Mouse (Mus musculus) stomach, embryonic 15.5 days (tissue): ENCODE data around the gene Nfia. TPM values are rescaled to one million over a fixed set of nuclear protein-coding genes. Genes with fewer than 3 reads are reported as not detected.

ENCODE experiments used
- ATAC-seq: fragments of 200-750 bp; cut with Nextera tagmentation; 2 replicates; pipeline ENCODE4 v1.8.0; 2017; ENCODE audit warnings: low read depth, moderate number of reproducible peaks, moderate TSS enrichment; ENCODE audit not compliant: insufficient read depth, low FRiP score
- H3K27ac ChIP-seq: fragments of 300-500 bp; sonication (generic); 2 replicates; pipeline ENCODE4 v1.5.1; 2015; ENCODE audit warnings: mild to moderate bottlenecking, inconsistent platforms
- H3K27me3 ChIP-seq: fragments of 300-500 bp; sonication (generic); replicated peaks from 2 replicates; pipeline ENCODE4 v1.6.1; 2015; ENCODE audit warnings: inconsistent platforms
- H3K36me3 ChIP-seq: fragments of 300-500 bp; sonication (generic); 2 replicates; pipeline ENCODE4 v1.6.1; 2015; ENCODE audit warnings: inconsistent platforms
- H3K4me1 ChIP-seq: fragments of 300-500 bp; sonication (generic); 2 replicates; pipeline ENCODE4 v1.6.1; 2015; ENCODE audit warnings: inconsistent platforms
- H3K4me2 ChIP-seq: fragments of 300-500 bp; sonication (generic); 2 replicates; pipeline ENCODE4 v1.6.1; 2015; ENCODE audit warnings: mild to moderate bottlenecking, inconsistent platforms
- H3K4me3 ChIP-seq: fragments of 300-500 bp; sonication (generic); replicated peaks from 2 replicates; pipeline ENCODE4 v1.5.1; 2015; ENCODE audit warnings: inconsistent platforms
- H3K9ac ChIP-seq: fragments of 300-500 bp; sonication (generic); 2 replicates; pipeline ENCODE4 v1.6.1; 2015; ENCODE audit warnings: inconsistent platforms
- H3K9me3 ChIP-seq: fragments of 300-500 bp; sonication (generic); 2 replicates; pipeline ENCODE4 v1.6.1; 2016; ENCODE audit warnings: inconsistent platforms
- WGBS: fragments of 180-500 bp; shearing (Covaris S2); methylation state at CpG from one replicate; pipeline ENCODE4 v1.1.7; 2015; 5-methylcytosine and 5-hydroxymethylcytosine counted together
- polyA plus RNA-seq: library from polyadenylated mRNA; unstranded; fragments of >200 nt; fragmentation: Nextera tagmentation; extraction: Ambion mirVana; gene quantifications from 2 replicates; pipeline ENCODE4 v1.2.1, GENCODE M21; 2015

Gene Nfia
- polyA plus RNA-seq, result 45.5 and 50.8 TPM in 2 replicates

DNA sequence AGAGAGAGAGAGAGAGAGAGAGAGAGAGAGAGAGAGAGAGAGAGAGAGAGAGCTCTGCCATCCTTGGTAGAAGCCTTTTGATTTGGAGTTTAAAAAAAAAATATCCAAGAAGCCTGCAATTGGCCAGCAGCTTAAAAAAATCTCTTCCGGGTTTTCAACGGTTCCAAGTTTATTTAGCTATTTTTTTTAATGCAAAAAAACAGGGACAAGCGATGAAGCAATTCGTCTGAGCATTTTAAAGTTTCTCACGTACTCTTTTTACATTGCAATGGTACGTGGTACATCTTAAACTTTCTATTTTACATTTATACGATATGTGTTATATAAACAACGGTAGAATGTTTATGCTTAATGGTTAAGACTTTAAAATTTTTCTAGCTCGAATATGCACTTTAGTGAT is at the start of gene Nfia:
Nfia (plus strand) TSS at position 94 of the 400 bp plus-strand sequence.
- H3K27me3 ChIP-seq, result no peaks in the 10 kb centered on the region
- peak within 1 kb of the TSS; percentile 53 for H3K4me2 ChIP-seq
- ATAC-seq, result no peak
- under 1% methylated on average over 9 of the region's 9 CpGs for WGBS
- H3K36me3 ChIP-seq, result no peaks in the 10 kb centered on the region
- peaks cover 13% of the 10 kb centered on the region; the same call in 1 of the 2 replicates for H3K4me1 ChIP-seq
- H3K4me3 ChIP-seq, result peak within 1 kb of the TSS; percentile 50
- H3K27ac ChIP-seq, result peak within 1 kb of the TSS; percentile 97
- peak within 1 kb of the TSS; percentile 9; the same call in 1 of the 2 replicates for H3K9ac ChIP-seq
- H3K9me3 ChIP-seq, result no peaks in the 10 kb centered on the region

GRCm38 (mm10) chr4:97723374-97723773 is 49.2 kb upstream of the Nfia start:
- H3K4me2 ChIP-seq, result no peak overlapping the region
- no peaks in the 10 kb centered on the region for H3K4me1 ChIP-seq
- no peak overlapping the region for H3K27ac ChIP-seq
- no peaks in the 10 kb centered on the region for H3K36me3 ChIP-seq
- no peak for ATAC-seq
- no peak overlapping the region for H3K9ac ChIP-seq
- H3K9me3 ChIP-seq, result no peaks in the 10 kb centered on the region
- WGBS, result 77% methylated on average over 6 of the region's 6 CpGs
- no peak overlapping the region for H3K4me3 ChIP-seq
- H3K27me3 ChIP-seq, result no peaks in the 10 kb centered on the region

DNA sequence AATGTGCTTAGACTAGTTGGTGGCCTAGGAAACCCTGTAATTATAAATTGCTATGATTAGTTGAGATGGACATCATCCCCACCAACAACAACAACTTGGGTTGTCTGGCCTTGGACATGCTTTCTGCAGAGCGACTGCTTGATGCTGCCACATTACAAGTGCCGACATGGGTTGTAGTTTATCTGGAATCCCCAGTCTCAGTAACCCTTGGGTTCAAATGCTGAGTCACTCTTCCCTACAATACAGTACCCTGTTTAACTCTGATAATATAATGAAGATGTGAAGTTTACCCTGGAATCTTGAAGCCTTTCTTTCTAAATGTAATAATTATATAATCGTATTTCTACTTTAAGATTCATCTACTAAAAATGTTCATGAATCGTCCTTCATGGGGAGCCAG is 44.0 kb upstream of the Nfia start:
- no peak for ATAC-seq
- Histone ChIP-seq H3K9ac (no peak overlapping the region), H3K36me3 (no peaks in the 10 kb centered on the region), H3K27ac (no peak overlapping the region), H3K4me2 (no peak overlapping the region), H3K27me3 (no peaks in the 10 kb centered on the region), H3K4me3 (no peak overlapping the region), H3K9me3 (no peaks in the 10 kb centered on the region), H3K4me1 (no peaks in the 10 kb centered on the region)
- WGBS, result 85% methylated on average over 4 of the region's 4 CpGs

- WGBS, result 49% methylated on average over 6 of the region's 6 CpGs
- Histone ChIP-seq H3K4me3 (no peak overlapping the region), H3K4me1 (no peaks in the 10 kb centered on the region), H3K27me3 (no peaks in the 10 kb centered on the region), H3K36me3 (no peaks in the 10 kb centered on the region), H3K27ac (no peak overlapping the region), H3K4me2 (no peak overlapping the region), H3K9me3 (no peaks in the 10 kb centered on the region), H3K9ac (no peak overlapping the region)
- no peak for ATAC-seq
Observed at GRCm38 (mm10) chr4:97729999-97730398, 42.5 kb upstream of the Nfia start.

DNA sequence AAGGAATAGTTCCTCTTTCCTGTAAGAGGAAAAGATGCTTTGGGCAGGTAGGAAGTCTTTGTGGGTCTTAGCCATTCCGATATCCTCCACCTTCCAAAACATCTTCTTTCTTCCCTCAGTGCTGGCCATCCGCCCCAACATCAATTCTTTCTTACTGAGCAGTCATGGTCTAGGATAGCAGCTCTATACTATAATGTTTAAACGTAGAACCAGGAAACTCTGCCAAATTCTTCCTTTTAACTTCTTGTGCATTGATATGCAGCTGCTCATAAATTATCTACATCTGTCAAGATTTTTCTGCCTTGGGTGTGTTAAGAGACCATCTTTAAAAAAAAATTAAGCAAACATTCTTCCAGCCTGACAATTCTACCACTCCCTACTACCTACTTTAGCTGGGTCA is 42.1 kb upstream of the Nfia start:
- WGBS, result 52% methylated on average over 3 of the region's 3 CpGs
- Histone ChIP-seq H3K4me1 (no peaks in the 10 kb centered on the region), H3K9ac (no peak overlapping the region), H3K9me3 (no peaks in the 10 kb centered on the region), H3K4me2 (no peak overlapping the region), H3K4me3 (no peak overlapping the region), H3K27ac (no peak overlapping the region), H3K36me3 (no peaks in the 10 kb centered on the region), H3K27me3 (no peaks in the 10 kb centered on the region)
- no peak for ATAC-seq

GRCm38 (mm10) chr4:97733392-97733791 is 39.1 kb upstream of the Nfia start:
- Histone ChIP-seq H3K4me3 (no peak overlapping the region), H3K4me2 (no peak overlapping the region), H3K9me3 (no peaks in the 10 kb centered on the region), H3K4me1 (no peaks in the 10 kb centered on the region), H3K27ac (no peak overlapping the region), H3K36me3 (no peaks in the 10 kb centered on the region), H3K27me3 (no peaks in the 10 kb centered on the region), H3K9ac (no peak overlapping the region)
- no peak for ATAC-seq
- WGBS, result 42% methylated on average over 1 of the region's 1 CpGs

DNA sequence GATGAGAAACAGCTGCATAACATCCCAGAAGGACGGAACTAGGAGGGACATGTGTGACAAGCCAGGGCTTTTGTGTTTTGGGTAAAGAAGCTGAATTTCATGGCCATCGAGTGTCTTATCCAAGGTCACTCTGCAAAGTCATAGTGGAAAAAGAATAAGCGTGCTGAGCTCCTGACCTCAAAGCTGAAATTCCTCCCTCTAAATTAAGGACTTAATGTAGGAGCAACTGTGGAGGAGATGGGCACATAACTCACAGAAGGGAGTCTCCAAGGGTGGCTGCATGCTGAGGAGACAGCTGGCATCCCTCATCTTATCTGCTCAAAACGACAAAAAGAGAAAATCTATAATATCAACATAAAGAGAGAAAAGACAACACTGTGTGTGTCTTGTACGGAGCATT is 28.6 kb upstream of the Nfia start:
- no peak overlapping the region for H3K4me2 ChIP-seq
- H3K9me3 ChIP-seq, result no peaks in the 10 kb centered on the region
- H3K4me1 ChIP-seq, result peaks cover 3% of the 10 kb centered on the region; the same call in 1 of the 2 replicates
- H3K4me3 ChIP-seq, result no peak overlapping the region
- no peak overlapping the region for H3K9ac ChIP-seq
- H3K36me3 ChIP-seq, result no peaks in the 10 kb centered on the region
- WGBS, result 51% methylated on average over 5 of the region's 5 CpGs
- no peak for ATAC-seq
- H3K27me3 ChIP-seq, result no peaks in the 10 kb centered on the region
- no peak overlapping the region for H3K27ac ChIP-seq

- no peaks in the 10 kb centered on the region for H3K27me3 ChIP-seq
- 7% methylated on average over 32 of the region's 32 CpGs for WGBS
- H3K9ac ChIP-seq, result no peak overlapping the region
- no peaks in the 10 kb centered on the region for H3K9me3 ChIP-seq
- peak overlapping the region; percentile 79 for H3K4me2 ChIP-seq
- H3K4me3 ChIP-seq, result peak overlapping the region; percentile 40
- H3K27ac ChIP-seq, result no peak overlapping the region
- H3K36me3 ChIP-seq, result no peaks in the 10 kb centered on the region
- H3K4me1 ChIP-seq, result peaks cover 3% of the 10 kb centered on the region; the same call in 1 of the 2 replicates
- ATAC-seq, result peak; percentile 35; the same call in 1 of the 2 replicates
Observed at GRCm38 (mm10) chr4:97745296-97746105, 27.0 kb upstream of the Nfia start.

- ATAC-seq, result no peak
Observed at GRCm38 (mm10) chr4:97746106-97746900, 26.2 kb upstream of the Nfia start.

GRCm38 (mm10) chr4:97750401-97750800 is 22.1 kb upstream of the Nfia start:
- Histone ChIP-seq H3K4me1 (peaks cover 13% of the 10 kb centered on the region; the same call in 1 of the 2 replicates), H3K9ac (no peak overlapping the region), H3K27ac (no peak overlapping the region), H3K36me3 (no peaks in the 10 kb centered on the region), H3K4me3 (no peak overlapping the region), H3K9me3 (no peaks in the 10 kb centered on the region), H3K4me2 (no peak overlapping the region; the same call in 1 of the 2 replicates), H3K27me3 (0 out of 2 replicates have a peak, but pooled peaks cover 3% of the 10 kb centered on the region)
- 46% methylated on average over 4 of the region's 4 CpGs for WGBS
- no peak for ATAC-seq

More at GRCm38 (mm10) chr4:97746106-97746900, 26.2 kb upstream of the Nfia start:
- Histone ChIP-seq H3K9ac (no peak overlapping the region), H3K27me3 (no peaks in the 10 kb centered on the region), H3K4me3 (peak overlapping the region; percentile 40), H3K9me3 (no peaks in the 10 kb centered on the region), H3K36me3 (no peaks in the 10 kb centered on the region), H3K4me2 (peak overlapping the region; percentile 79), H3K4me1 (peaks cover 8% of the 10 kb centered on the region; the same call in 1 of the 2 replicates), H3K27ac (no peak overlapping the region)
- 9% methylated on average over 19 of the region's 19 CpGs for WGBS

DNA sequence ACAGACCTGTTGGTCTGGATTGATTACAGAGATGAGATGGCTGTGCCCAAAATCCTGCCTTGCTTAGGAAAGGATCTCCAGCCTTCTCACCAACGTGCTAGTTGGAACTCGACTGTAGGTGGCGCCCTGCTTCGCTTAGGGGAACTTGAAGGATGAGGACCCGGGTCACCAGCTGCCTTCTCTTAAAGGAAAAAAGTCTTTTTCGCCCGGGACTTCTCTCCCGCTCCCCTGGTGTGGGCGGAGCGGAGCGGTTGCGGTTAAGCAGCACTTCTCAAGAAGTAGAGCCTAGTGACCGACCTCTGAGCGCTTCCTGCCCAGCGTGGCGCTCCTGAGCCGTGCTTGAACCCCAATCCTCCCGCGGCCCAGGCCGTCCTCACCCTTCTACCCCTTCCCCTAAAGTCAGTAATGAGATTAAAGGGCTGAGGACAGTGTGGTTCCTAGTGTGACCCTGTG is 21.5 kb upstream of the Nfia start:
- Histone ChIP-seq H3K27ac (peak overlapping the region; percentile 82), H3K4me3 (peak overlapping the region; percentile 48), H3K4me1 (0 out of 2 replicates have a peak, but pooled peaks cover 10% of the 10 kb centered on the region), H3K36me3 (no peaks in the 10 kb centered on the region), H3K9me3 (no peaks in the 10 kb centered on the region), H3K9ac (peak overlapping the region; percentile 33; the same call in 1 of the 2 replicates), H3K4me2 (peak overlapping the region; percentile 82), H3K27me3 (0 out of 2 replicates have a peak, but pooled peaks cover 5% of the 10 kb centered on the region)
- under 1% methylated on average over 20 of the region's 20 CpGs for WGBS
- ATAC-seq, result peak; percentile 79
